Mouse (Mus musculus) forebrain, embryonic 10.5 days (tissue): ENCODE measurements around the gene Kyat1. TPM values are rescaled to one million over a fixed set of nuclear protein-coding genes. Genes with fewer than 3 reads are reported as not detected.

ENCODE experiments used
- DNase-seq: peaks from one replicate; pipeline ENCODE4 v3.0.0-alpha.2; 2017; ENCODE audit warnings: low spot score; ENCODE audit errors: extremely low spot score
- H3K27ac ChIP-seq: fragments of 300-500 bp; sonication (generic); 2 replicates; pipeline ENCODE4 v1.5.1; 2016; ENCODE audit warnings: mild to moderate bottlenecking
- H3K27me3 ChIP-seq: fragments of 300-500 bp; sonication (generic); 2 replicates; pipeline ENCODE4 v1.6.1; 2016; ENCODE audit warnings: mild to moderate bottlenecking; ENCODE audit not compliant: poor library complexity, severe bottlenecking
- H3K36me3 ChIP-seq: fragments of 300-500 bp; sonication (generic); replicated peaks from 2 replicates; pipeline ENCODE4 v1.6.1; 2016; ENCODE audit warnings: mild to moderate bottlenecking, moderate library complexity
- H3K4me1 ChIP-seq: fragments of 300-500 bp; sonication (generic); 2 replicates; pipeline ENCODE4 v1.6.1; 2016
- H3K4me3 ChIP-seq: fragments of 300-500 bp; sonication (generic); 2 replicates; pipeline ENCODE4 v1.5.1; 2016; ENCODE audit warnings: mild to moderate bottlenecking, moderate library complexity
- H3K9me3 ChIP-seq: fragments of 300-500 bp; sonication (generic); 2 replicates; pipeline ENCODE4 v1.6.1; 2016; ENCODE audit warnings: mild to moderate bottlenecking, moderate library complexity
- WGBS: fragments of 180-500 bp; shearing (Covaris S2); methylation state at CpG from one replicate; pipeline ENCODE4 v1.1.7; 2016; 5-methylcytosine and 5-hydroxymethylcytosine counted together
- polyA plus RNA-seq: library from polyadenylated mRNA; unstranded; fragments of >200 nt; fragmentation: Nextera tagmentation; extraction: Ambion mirVana; gene quantifications from 2 replicates; pipeline ENCODE4 v1.2.1, GENCODE M21; 2016

Gene Kyat1
- polyA plus RNA-seq: 7.0 and 8.6 TPM in 2 replicates

DNA sequence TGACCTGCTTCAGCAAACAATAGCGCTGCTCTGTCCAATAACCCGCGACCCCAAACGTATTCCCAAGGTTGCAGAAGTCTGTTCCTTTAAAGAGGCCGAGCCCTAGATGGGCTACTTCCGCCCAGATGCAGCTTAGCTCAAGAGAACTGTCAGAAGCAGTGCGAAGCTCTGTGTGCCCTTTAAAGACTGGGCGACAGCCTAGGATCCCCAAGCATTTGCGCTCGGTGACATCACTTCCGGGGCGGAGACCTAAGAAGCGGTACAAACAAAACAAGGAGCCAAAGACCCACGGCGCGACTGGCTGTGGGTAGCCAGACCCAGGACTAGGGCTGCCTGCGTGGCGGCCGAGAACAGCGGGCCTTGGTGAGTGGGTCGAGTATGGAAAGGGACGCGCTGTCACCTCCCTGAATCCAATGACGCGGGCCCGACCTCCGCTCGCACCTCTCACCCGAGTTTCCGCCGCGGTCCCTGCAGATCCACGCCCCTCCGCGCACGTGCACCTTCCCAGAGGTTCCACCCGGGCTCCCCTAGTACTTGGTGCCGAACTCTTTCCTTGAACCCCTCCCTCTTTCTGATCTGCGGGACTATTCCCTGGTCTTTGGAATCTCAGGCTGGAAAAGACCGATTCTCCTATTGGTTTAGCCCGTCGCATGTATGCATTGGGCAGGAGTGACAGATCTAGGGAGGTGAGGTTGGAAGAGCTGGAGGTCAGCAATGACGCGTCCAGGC, at the start of gene Kyat1:
TSS of gene Kyat1 (minus strand) at position 219 of the 729 bp plus-strand sequence.
- Histone ChIP-seq H3K9me3 (no peaks in the 10 kb centered on the region), H3K4me1 (peaks cover 22% of the 10 kb centered on the region), H3K27ac (peak within 1 kb of the TSS; percentile 81), H3K4me3 (peak within 1 kb of the TSS; percentile 72), H3K36me3 (no peaks in the 10 kb centered on the region), H3K27me3 (no peaks in the 10 kb centered on the region)
- DNase-seq: peak; percentile 93
- under 1% methylated on average over 44 of the region's 44 CpGs for WGBS

DNA sequence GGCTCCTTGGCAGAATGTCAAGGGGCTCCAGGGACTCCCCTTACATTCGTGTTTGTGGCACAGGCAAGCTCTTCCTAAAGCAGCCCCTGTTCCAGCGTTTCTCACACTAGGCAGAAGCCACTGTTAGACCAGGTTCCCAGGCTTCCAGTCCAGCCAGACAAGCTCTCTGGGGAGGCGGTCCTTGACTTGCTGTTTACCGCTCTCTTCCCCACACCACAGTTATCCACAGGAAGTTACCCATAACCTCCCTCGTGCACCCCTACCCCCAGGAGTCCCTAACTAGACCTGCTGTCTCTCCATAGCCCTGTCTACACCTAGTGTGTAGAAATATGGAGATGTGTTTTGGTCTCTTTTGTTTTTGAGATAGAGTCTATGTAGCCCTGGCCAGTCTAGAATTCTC, 48.2 kb upstream of the Kyat1 start:
- DNase-seq: no peak
- Histone ChIP-seq H3K4me3 (no peak overlapping the region), H3K9me3 (no peaks in the 10 kb centered on the region), H3K4me1 (no peaks in the 10 kb centered on the region; the same call in 1 of the 2 replicates), H3K27ac (no peak overlapping the region), H3K36me3 (peaks cover 99% of the 10 kb centered on the region), H3K27me3 (no peaks in the 10 kb centered on the region)
- 87% methylated on average over 5 of the region's 5 CpGs for WGBS

- 86% methylated on average over 3 of the region's 3 CpGs for WGBS
- no peak overlapping the region for H3K4me3 ChIP-seq
- H3K4me1 ChIP-seq: peaks cover 3% of the 10 kb centered on the region; the same call in 1 of the 2 replicates
- no peaks in the 10 kb centered on the region for H3K9me3 ChIP-seq
- peaks cover 99% of the 10 kb centered on the region for H3K36me3 ChIP-seq
- no peak for DNase-seq
- H3K27me3 ChIP-seq: no peaks in the 10 kb centered on the region
- no peak overlapping the region for H3K27ac ChIP-seq
Measured at GRCm38 (mm10) chr2:30252521-30252920, 46.9 kb upstream of the Kyat1 start.

DNA sequence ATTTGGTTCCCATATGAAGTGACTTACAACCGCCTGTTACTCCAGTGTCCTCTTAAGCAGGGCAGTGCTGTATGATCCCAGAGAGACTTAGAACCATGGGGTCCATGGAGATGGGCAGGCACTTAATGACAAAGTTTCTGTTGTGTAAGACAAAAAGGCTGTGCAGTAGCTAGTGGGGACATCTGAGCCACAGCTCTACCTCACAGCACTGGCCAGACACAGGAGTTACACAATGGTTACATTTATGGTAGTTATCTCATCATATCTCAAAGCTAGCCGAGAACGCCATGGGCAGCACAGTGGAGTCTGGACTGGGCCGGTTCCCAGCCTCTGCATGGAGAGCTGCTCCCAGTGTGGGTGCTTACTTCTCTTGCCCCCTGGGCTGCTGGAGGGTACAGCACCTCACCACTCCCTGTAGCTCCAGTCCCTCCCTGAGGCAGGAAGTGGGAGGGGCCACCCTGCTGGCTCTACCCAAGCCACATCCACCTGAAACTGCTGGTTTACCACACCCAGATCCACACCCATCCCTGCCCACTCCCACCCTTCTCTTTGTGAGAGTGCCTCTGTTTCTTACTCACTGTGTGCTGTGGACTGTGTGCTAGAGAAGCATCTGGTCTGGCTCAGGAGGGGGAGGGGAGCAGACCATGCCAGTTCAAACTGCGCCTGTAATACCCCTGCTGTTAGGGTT, 45.9 kb upstream of the Kyat1 start:
- H3K27ac ChIP-seq: no peak overlapping the region
- no peak overlapping the region for H3K4me3 ChIP-seq
- no peak for DNase-seq
- peaks cover 4% of the 10 kb centered on the region; the same call in 1 of the 2 replicates for H3K4me1 ChIP-seq
- WGBS: 86% methylated on average over 5 of the region's 5 CpGs
- no peaks in the 10 kb centered on the region for H3K9me3 ChIP-seq
- H3K27me3 ChIP-seq: no peaks in the 10 kb centered on the region
- peaks cover 97% of the 10 kb centered on the region for H3K36me3 ChIP-seq

- Histone ChIP-seq H3K36me3 (peaks cover 96% of the 10 kb centered on the region), H3K27ac (no peak overlapping the region), H3K4me3 (no peak overlapping the region), H3K4me1 (peaks cover 4% of the 10 kb centered on the region; the same call in 1 of the 2 replicates), H3K27me3 (no peaks in the 10 kb centered on the region), H3K9me3 (no peaks in the 10 kb centered on the region)
- 89% methylated on average over 10 of the region's 10 CpGs for WGBS
- no peak for DNase-seq
Measured at GRCm38 (mm10) chr2:30250166-30251128, 44.8 kb upstream of the Kyat1 start.

DNA sequence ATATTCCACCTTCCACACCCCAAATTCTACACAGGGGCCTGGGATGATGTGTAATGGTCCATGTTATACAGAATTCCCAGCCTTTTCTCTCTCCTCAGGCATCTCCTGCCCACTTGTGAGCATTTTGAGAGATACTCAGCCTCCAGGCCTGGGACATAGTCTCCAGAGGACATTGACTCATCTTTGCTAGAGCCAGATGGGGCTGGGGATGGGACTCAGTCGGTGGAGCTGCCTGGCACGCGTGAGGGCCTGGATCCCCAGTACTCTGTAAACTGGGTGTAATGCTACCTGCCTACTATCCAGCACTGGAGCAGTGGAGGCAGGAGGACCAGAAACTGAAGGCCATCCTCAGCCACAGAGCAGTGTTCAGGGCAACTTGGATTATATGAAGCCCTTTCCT, 43.5 kb upstream of the Kyat1 start:
- peaks cover 96% of the 10 kb centered on the region for H3K36me3 ChIP-seq
- WGBS: 94% methylated on average over 3 of the region's 3 CpGs

GRCm38 (mm10) chr2:30247681-30248080, 42.0 kb upstream of the Kyat1 start:
- Histone ChIP-seq H3K4me1 (peaks cover 5% of the 10 kb centered on the region), H3K36me3 (peaks cover 96% of the 10 kb centered on the region), H3K4me3 (no peak overlapping the region), H3K27me3 (no peaks in the 10 kb centered on the region), H3K27ac (no peak overlapping the region), H3K9me3 (no peaks in the 10 kb centered on the region)
- DNase-seq: no peak
- WGBS: 75% methylated on average over 4 of the region's 4 CpGs

More for the DNA sequence above, 43.5 kb upstream of the Kyat1 start:
- DNase-seq: no peak
- Histone ChIP-seq H3K27ac (no peak overlapping the region), H3K4me1 (peaks cover 4% of the 10 kb centered on the region), H3K4me3 (no peak overlapping the region), H3K27me3 (no peaks in the 10 kb centered on the region), H3K9me3 (no peaks in the 10 kb centered on the region)

DNA sequence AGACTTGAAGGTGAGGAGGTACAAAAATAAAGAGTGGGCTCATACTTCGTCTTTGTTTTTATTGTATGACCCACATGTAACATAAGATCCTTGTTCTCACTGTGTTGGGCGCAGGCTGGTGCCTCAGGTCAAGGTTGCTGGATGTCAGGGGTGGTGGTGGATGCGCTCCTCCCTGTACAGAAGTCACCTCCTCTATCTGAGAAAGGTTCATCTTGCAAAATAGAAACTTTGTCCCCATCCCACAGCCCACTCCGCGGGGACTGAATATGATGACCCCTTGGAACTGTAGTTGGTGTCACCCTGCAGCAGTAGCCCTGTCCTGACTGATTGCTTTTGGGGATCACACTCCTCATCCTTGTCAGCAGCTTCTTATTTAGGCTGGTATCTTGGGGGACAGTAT, 41.4 kb upstream of the Kyat1 start:
- Histone ChIP-seq H3K27ac (no peak overlapping the region), H3K36me3 (peaks cover 97% of the 10 kb centered on the region), H3K4me3 (no peak overlapping the region), H3K27me3 (no peaks in the 10 kb centered on the region), H3K4me1 (peaks cover 10% of the 10 kb centered on the region), H3K9me3 (no peaks in the 10 kb centered on the region)
- 89% methylated on average over 5 of the region's 5 CpGs for WGBS
- no peak for DNase-seq

DNA sequence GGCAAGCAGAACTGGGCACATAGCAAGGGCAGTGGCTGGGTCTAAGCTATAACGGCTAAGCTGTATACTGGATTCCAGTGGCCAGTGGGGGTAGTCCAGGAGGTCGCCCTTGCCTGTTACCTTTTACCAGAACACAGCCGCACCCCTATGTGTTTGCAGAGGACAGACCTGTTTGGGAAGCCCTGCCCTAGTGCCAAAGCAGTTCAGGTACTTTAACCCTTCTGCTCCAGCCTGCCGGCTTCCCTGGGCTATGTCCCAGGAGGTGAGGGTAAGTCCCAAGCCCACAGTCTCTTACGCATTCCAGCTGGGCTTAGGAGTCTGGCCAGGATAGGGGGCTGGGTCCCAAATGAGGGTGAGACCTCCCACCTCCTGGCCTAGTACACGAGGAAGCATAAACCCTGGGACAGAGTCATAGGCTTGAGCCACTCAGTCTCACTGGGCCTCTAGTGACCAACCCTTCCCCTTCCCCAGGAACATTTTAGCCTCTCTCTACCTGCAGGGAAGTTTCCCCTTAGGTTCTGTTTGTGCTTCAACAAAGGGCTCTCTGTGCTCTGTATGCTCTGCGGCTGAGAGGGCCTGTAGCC, 39.0 kb upstream of the Kyat1 start:
- H3K9me3 ChIP-seq: no peaks in the 10 kb centered on the region
- peaks cover 15% of the 10 kb centered on the region for H3K4me1 ChIP-seq
- no peak overlapping the region for H3K4me3 ChIP-seq
- H3K27ac ChIP-seq: no peak overlapping the region
- H3K36me3 ChIP-seq: peaks cover 97% of the 10 kb centered on the region
- no peak for DNase-seq
- 80% methylated on average over 7 of the region's 7 CpGs for WGBS
- H3K27me3 ChIP-seq: no peaks in the 10 kb centered on the region

DNA sequence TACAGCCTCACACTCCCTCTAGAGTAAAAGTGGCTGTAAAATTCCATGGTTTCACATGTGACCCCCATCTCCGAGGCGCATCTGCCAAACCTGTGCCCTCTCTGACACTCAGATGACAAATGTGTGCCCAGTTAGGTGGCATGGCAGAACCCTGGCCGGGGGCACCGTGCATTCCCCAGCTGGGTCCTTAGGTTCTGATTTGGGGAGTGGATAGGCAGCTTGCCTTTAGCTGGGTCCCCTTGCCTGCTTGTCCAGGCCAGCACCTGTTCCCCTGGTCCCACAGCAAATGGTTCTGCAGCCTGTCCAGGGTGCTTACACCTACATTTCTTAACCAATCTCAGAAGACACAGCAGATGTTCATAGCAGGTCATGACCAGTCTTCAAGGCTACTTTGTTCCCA, 37.7 kb upstream of the Kyat1 start:
- DNase-seq: no peak
- H3K27me3 ChIP-seq: no peaks in the 10 kb centered on the region
- no peak overlapping the region for H3K4me3 ChIP-seq
- peaks cover 90% of the 10 kb centered on the region for H3K36me3 ChIP-seq
- H3K9me3 ChIP-seq: no peaks in the 10 kb centered on the region
- H3K27ac ChIP-seq: no peak overlapping the region
- H3K4me1 ChIP-seq: peaks cover 28% of the 10 kb centered on the region
- 94% methylated on average over 4 of the region's 4 CpGs for WGBS

GRCm38 (mm10) chr2:30242509-30242908, 36.9 kb upstream of the Kyat1 start:
- peaks cover 81% of the 10 kb centered on the region for H3K36me3 ChIP-seq
- H3K9me3 ChIP-seq: no peaks in the 10 kb centered on the region
- no peak overlapping the region for H3K27ac ChIP-seq
- H3K27me3 ChIP-seq: no peaks in the 10 kb centered on the region
- no peak for DNase-seq
- 60% methylated on average over 4 of the region's 4 CpGs for WGBS
- H3K4me1 ChIP-seq: peaks cover 30% of the 10 kb centered on the region
- H3K4me3 ChIP-seq: no peak overlapping the region

DNA sequence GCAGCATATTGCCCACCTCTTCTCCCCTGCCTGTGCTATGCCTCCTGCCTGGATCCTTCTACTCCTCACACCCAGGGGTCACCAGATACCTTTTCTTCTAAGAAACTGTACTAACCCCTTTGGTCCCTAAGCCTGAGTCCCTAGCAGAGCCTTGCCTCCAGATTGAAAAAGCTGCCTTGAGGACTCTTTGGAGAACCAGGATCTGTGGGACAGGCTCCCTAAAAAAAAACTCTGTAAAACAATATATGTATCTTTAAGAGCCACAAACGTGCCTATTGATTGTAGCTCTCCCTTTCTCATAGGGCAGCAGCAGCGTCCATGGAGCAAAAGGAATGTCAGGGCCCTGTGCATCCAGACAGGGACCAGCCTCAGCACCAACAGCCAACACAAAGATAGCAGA, 34.6 kb upstream of the Kyat1 start, which contains the start of gene Gm28035:
TSS of gene Gm28035 (plus strand) at position 301 of the 400 bp plus-strand sequence.
- Histone ChIP-seq H3K27ac (no peak within 1 kb of the TSS), H3K9me3 (no peaks in the 10 kb centered on the region), H3K4me1 (peaks cover 41% of the 10 kb centered on the region), H3K4me3 (peak within 1 kb of the TSS; percentile 98; the same call in 1 of the 2 replicates), H3K36me3 (peaks cover 62% of the 10 kb centered on the region), H3K27me3 (no peaks in the 10 kb centered on the region)
- WGBS: 85% methylated on average over 2 of the region's 2 CpGs
- no peak for DNase-seq
